Mouse (Mus musculus): ENCODE data around the gene Mrs2.

DNA sequence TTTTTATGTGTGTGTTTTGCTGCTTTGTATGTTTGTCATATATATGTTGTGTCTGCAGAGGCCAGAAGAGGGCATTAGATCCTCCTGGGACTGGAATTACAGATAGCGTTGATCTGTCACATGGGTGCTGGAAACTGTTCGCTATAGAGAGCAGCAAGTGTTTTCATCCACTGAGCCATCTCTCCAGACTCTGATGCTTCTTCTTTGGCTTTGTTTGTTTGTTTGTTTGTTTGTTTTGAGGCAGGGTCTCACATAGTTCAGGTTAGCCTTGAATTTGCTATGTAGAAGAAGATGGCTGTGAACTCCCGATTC, 6.9 kb upstream of the Mrs2 start:
- no peak for TF ChIP-seq MAFK (IDR thresholded peaks at IDR 0.05; ENCODE audit: insufficient read depth, low read depth, low read length)
- TF ChIP-seq HCFC1 (IDR thresholded peaks at IDR 0.05; ENCODE audit: borderline replicate concordance, insufficient read depth, low read length), result no peak
- no peak for TF ChIP-seq CHD2 (IDR thresholded peaks at IDR 0.05; ENCODE audit: low read depth, low read length)
- no peak for TF ChIP-seq ZNF384 (IDR thresholded peaks at IDR 0.05; ENCODE audit: low read depth, low read length)
